Mouse (Mus musculus) cortical plate, adult 2 months (tissue): Measurements from ENCODE around the gene Idi1.

Experiments used
- CTCF ChIP-seq: fragments of 200-500 bp; IDR thresholded peaks from 2 replicates; pipeline ENCODE4 v1.5.1; 2011; ENCODE audit warnings: mild to moderate bottlenecking, control low read depth, low read length; ENCODE audit not compliant: insufficient read depth; ENCODE audit errors: extremely low read depth
- POLR2A ChIP-seq: fragments of 200-500 bp; IDR thresholded peaks from 2 replicates; pipeline ENCODE4 v1.6.1; 2011; ENCODE audit warnings: mild to moderate bottlenecking, low read length, control low read depth; ENCODE audit not compliant: insufficient read depth; ENCODE audit errors: extremely low read depth

GRCm38 (mm10) chr13:8842273-8842672, 43.0 kb upstream of the Idi1 start:
- TF ChIP-seq POLR2A (no peak), CTCF (no peak)
